Mouse (Mus musculus) hindbrain, embryonic 15.5 days (tissue): ENCODE measurements around the gene Zswim4. TPM values are rescaled to one million over a fixed set of nuclear protein-coding genes. Genes with fewer than 3 reads are reported as not detected.

Source experiments
- ATAC-seq: fragments of 200-750 bp; cut with Nextera tagmentation; 2 replicates; pipeline ENCODE4 v1.8.0; 2017; ENCODE audit warnings: low read depth, moderate number of reproducible peaks, moderate TSS enrichment; ENCODE audit not compliant: low FRiP score
- H3K27ac ChIP-seq: fragments of 300-500 bp; sonication (generic); replicated peaks from 2 replicates; pipeline ENCODE4 v1.5.1; 2015; ENCODE audit warnings: mild to moderate bottlenecking, inconsistent platforms
- H3K27me3 ChIP-seq: fragments of 300-500 bp; sonication (generic); 2 replicates; pipeline ENCODE4 v1.6.1; 2015; ENCODE audit warnings: control low read depth, inconsistent platforms
- H3K36me3 ChIP-seq: fragments of 300-500 bp; sonication (generic); 2 replicates; pipeline ENCODE4 v1.6.1; 2015; ENCODE audit warnings: control low read depth, inconsistent platforms
- H3K4me1 ChIP-seq: fragments of 300-500 bp; sonication (generic); replicated peaks from 2 replicates; pipeline ENCODE4 v1.6.1; 2015; ENCODE audit warnings: control low read depth, inconsistent platforms
- H3K4me2 ChIP-seq: fragments of 300-500 bp; sonication (generic); 2 replicates; pipeline ENCODE4 v1.6.1; 2015; ENCODE audit warnings: moderate library complexity, mild to moderate bottlenecking, inconsistent platforms
- H3K4me3 ChIP-seq: fragments of 300-500 bp; sonication (generic); 2 replicates; pipeline ENCODE4 v1.5.1; 2015; ENCODE audit warnings: mild to moderate bottlenecking, inconsistent platforms
- H3K9ac ChIP-seq: fragments of 300-500 bp; sonication (generic); 2 replicates; pipeline ENCODE4 v1.6.1; 2015; ENCODE audit warnings: inconsistent platforms
- H3K9me3 ChIP-seq: fragments of 300-500 bp; sonication (generic); 2 replicates; pipeline ENCODE4 v1.6.1; 2016; ENCODE audit warnings: control low read depth, inconsistent platforms
- WGBS: fragments of 180-500 bp; shearing (Covaris S2); methylation state at CpG from one replicate; pipeline ENCODE4 v1.1.7; 2015; 5-methylcytosine and 5-hydroxymethylcytosine counted together
- polyA plus RNA-seq: library from polyadenylated mRNA; unstranded; fragments of >200 nt; fragmentation: Nextera tagmentation; extraction: Ambion mirVana; gene quantifications from 2 replicates; pipeline ENCODE4 v1.2.1, GENCODE M21; 2015

Gene Zswim4
- polyA plus RNA-seq, 1 experiment from 2014 or later: 24.9 TPM

DNA sequence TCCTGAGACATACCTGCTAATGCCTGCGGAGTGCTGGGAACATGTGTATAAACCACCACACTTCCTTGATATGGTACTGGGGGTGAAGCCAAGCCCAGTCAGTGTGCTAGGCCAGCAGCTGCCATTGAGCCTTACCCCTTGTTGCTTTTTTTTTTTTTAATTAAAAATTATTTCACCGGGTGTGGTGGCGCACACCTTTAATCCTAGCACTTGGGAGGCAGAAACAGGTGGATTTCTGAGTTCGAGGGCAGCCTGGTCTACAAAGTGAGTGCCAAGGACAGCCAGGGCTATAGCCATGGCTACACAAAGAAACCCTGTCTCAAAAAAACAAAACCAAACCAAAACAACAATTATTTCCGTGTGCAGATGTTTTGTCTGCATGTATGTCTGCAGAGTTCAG, 31.8 kb downstream of the Zswim4 start:
- peaks cover 61% of the 10 kb centered on the region for H3K4me1 ChIP-seq
- WGBS: 90% methylated on average over 5 of the region's 5 CpGs
- H3K9me3 ChIP-seq: no peaks in the 10 kb centered on the region
- H3K36me3 ChIP-seq: no peaks in the 10 kb centered on the region
- H3K27ac ChIP-seq: no peak overlapping the region
- no peak overlapping the region for H3K4me3 ChIP-seq
- ATAC-seq: no peak
- no peak overlapping the region for H3K4me2 ChIP-seq
- no peak overlapping the region for H3K9ac ChIP-seq
- H3K27me3 ChIP-seq: 0 out of 2 replicates have a peak, but pooled peaks cover 1% of the 10 kb centered on the region

DNA sequence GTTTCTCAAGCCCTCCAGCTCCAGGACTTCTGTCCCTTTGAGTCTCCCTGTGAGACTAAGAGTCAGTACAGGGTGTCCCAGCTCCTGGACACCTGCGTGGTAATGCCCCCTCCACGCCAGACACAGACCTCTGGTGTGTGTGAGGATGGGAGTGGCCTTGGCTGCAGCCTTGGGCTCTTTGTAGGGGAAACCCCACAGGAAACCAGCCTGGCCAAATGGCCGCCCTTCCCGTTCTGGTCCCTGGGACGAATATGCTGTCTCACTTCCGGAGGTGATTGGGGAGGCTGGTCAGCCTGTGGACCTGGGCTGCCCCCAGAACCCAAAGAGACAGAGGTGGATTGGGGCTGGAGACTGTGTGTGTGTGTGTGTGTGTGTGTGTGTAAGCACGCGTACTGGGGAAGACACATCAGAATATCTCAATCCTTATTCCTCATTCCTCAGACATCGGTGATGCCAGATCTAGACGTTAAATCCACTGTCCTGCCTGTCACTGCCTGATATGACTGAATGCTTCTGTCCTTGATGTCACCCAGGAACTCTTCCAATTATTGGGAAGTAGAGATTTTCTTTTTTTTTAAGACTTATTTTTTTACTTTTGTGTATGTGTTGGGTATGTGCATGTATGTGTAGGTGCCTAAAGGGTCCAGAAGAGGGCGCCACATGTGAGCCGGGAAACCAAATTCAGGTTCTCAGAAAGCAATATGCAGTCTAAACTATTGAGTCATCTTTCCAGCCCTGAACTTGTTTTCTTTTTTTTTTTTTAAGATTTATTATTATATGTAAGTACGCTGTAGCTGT, 32.7 kb downstream of the Zswim4 start:
- H3K4me2 ChIP-seq: peak overlapping the region; percentile 81
- H3K9ac ChIP-seq: peak overlapping the region; percentile 45
- H3K4me1 ChIP-seq: peaks cover 62% of the 10 kb centered on the region
- peak overlapping the region; percentile 41 for H3K4me3 ChIP-seq
- peak overlapping the region; percentile 81 for H3K27ac ChIP-seq
- WGBS: 56% methylated on average over 13 of the region's 13 CpGs
- H3K9me3 ChIP-seq: no peaks in the 10 kb centered on the region
- no peak for ATAC-seq
- 0 out of 2 replicates have a peak, but pooled peaks cover 3% of the 10 kb centered on the region for H3K27me3 ChIP-seq
- H3K36me3 ChIP-seq: no peaks in the 10 kb centered on the region

DNA sequence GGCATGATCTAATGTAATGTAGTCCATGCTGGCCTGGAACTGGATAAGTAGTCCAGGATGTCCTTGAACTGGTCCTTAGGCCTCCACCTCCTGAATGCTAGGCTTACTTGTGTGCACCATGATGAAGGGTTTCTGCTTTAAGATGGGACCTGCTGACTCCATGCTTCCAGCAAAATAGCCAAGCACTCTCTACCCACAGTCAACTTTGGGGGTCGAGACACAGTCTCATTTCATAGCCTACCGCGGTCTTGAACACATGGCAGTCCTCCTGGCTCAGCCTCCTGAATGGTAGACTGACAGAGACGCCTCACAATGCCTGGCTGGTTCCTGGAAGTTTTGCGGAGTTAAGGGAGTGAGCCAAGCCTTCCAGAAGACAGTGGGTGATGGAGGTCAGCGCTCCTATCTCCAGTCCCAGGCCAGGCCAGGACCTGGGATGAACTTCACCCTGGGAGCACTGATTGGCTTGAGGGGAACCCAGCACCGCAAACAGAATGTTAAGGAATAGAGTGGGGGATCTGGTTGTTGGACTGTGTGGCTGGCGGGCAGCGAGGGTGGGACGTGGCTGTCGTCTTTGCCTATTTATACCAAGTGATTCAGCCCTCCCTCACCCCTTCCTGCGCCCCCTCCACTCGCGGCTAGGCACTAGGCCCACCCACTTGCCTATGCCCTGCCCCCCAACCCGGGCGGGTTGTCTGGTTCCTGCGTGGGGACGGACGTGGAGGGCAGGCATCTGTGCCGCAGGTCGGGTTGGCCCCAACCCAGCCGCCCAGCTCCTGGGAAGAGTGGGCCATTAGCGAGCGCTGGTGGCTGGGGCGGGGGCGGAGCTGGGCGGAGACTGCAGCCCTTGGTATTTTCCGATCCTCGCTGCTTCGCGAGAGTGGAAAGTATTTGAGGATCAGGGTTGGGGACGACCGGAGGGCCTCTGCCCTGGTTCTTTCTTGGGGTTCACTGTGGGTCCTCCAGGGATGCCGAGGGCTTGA, 33.6 kb downstream of the Zswim4 start:
- 13% methylated on average over 34 of the region's 34 CpGs for WGBS
- Histone ChIP-seq H3K27ac (peak overlapping the region; percentile 81), H3K36me3 (no peaks in the 10 kb centered on the region), H3K4me3 (peak overlapping the region; percentile 41), H3K27me3 (0 out of 2 replicates have a peak, but pooled peaks cover 3% of the 10 kb centered on the region), H3K9ac (peak overlapping the region; percentile 45), H3K4me2 (peak overlapping the region; percentile 81), H3K9me3 (no peaks in the 10 kb centered on the region), H3K4me1 (peaks cover 60% of the 10 kb centered on the region)
- ATAC-seq: peak; percentile 31

DNA sequence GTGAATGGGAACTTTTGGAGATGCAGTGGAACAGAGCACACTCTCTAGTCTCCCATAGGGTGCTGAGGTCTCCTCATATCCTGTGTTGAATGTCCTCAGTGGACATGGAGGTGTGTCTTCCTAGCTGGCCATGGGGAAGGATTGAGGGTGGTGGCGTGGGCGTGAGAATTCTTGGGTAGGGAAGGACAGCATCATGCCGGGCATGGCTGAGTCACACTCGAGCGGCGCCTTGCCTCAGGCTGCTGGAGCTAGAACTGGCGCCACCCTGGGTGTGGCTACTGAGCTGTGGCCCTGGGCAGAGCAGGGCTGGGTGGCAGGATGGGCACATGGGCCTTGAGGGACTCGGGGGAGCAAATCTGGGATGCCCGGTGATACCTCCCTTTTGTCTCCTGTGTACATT, 34.4 kb downstream of the Zswim4 start:
- no peak overlapping the region for H3K4me3 ChIP-seq
- WGBS: 93% methylated on average over 9 of the region's 9 CpGs
- 0 out of 2 replicates have a peak, but pooled peaks cover 3% of the 10 kb centered on the region for H3K27me3 ChIP-seq
- no peak overlapping the region for H3K27ac ChIP-seq
- peak overlapping the region; percentile 81 for H3K4me2 ChIP-seq
- no peaks in the 10 kb centered on the region for H3K9me3 ChIP-seq
- ATAC-seq: no peak
- H3K4me1 ChIP-seq: peaks cover 62% of the 10 kb centered on the region
- no peak overlapping the region for H3K9ac ChIP-seq
- no peaks in the 10 kb centered on the region for H3K36me3 ChIP-seq

DNA sequence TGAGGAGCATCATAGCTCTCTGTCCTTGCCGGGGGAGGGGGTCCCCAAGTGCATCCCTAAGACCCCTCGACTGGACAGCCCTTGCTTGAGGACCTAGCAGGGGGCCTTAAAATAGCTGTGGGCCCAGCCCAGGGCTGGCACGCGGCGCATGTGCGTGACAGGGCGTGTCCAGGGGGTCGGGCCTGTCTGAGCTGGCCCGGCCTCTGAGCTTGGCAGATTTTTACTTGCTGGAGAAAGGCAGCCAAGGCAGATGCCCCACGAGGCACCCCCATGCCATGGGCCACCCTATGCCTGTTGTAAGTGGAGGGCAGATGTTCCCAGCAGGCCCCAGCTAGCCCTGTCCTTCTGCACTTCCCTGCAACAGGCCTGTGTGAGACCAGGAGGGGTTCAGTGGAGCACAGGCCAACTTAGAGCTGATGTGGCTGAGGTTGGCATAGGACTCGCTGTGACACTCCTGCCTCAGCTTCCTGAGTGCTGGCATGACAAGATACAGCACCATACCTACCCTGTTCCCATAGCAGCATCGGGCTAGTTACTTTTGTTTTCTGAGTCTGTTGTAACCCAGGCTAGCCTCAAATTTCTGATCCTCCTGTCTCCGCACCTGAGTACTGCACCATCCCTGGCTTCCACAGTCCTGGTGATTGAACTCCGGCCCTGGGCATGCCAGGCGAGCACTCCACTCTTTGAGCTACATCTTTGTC, 35.2 kb downstream of the Zswim4 start:
- peak overlapping the region; percentile 38 for H3K9ac ChIP-seq
- H3K27me3 ChIP-seq: 0 out of 2 replicates have a peak, but pooled peaks cover 3% of the 10 kb centered on the region
- H3K36me3 ChIP-seq: no peaks in the 10 kb centered on the region
- H3K9me3 ChIP-seq: no peaks in the 10 kb centered on the region
- H3K4me2 ChIP-seq: peak overlapping the region; percentile 81
- no peak for ATAC-seq
- H3K4me3 ChIP-seq: peak overlapping the region; percentile 45
- peaks cover 67% of the 10 kb centered on the region for H3K4me1 ChIP-seq
- H3K27ac ChIP-seq: peak overlapping the region; percentile 75
- WGBS: 63% methylated on average over 15 of the region's 15 CpGs

DNA sequence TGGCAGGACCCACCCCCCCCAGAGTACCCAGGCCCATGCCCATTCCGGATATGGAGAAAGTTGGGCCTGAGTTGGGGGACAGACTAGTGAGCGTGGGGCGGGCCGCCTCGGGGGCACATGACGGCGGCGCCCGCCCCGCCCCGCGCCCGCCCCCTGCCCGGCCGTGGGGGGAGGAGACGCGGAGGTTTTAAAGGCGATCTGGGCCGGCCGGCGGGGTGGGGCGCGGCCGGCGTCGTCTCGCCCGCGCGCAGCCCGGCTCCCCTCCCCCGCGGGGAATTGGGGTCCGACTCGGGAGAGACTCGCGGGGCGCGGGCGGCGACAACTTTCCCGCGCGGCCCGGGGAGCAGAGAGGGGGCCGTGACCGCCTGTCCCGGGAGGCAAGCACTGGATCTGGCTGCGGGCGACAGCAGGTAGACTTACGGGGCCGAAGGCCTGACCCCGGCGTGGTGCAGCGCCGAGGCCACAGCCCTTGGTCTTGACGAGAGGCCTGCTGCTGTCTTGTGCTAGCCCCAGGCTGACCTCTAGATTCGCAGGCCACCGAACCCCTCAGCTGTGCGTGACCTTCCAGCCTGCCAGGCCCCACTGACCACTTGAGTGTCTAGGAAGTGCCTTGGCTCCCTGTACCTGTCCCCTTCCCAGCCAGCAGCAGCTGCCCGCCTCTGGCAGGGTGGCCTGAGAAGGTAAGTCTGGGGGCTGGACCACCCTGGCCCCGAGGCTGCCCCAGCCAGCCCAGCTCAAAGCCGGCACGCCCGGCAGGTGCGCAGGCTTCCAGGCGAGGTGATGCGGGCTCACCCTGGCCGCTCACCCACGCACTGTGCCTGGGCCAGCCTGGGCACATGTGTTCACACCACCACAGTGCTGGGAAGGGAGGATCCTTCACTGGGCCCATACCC, 36.0 kb downstream of the Zswim4 start:
- peak overlapping the region; percentile 38 for H3K9ac ChIP-seq
- H3K4me2 ChIP-seq: peak overlapping the region; percentile 81
- 10% methylated on average over 65 of the region's 70 CpGs for WGBS
- H3K27ac ChIP-seq: peak overlapping the region; percentile 75
- H3K4me1 ChIP-seq: peaks cover 67% of the 10 kb centered on the region
- H3K27me3 ChIP-seq: 0 out of 2 replicates have a peak, but pooled peaks cover 3% of the 10 kb centered on the region
- H3K4me3 ChIP-seq: peak overlapping the region; percentile 45
- H3K9me3 ChIP-seq: no peaks in the 10 kb centered on the region
- ATAC-seq: no peak; the same call in 1 of the 2 replicates
- H3K36me3 ChIP-seq: no peaks in the 10 kb centered on the region

DNA sequence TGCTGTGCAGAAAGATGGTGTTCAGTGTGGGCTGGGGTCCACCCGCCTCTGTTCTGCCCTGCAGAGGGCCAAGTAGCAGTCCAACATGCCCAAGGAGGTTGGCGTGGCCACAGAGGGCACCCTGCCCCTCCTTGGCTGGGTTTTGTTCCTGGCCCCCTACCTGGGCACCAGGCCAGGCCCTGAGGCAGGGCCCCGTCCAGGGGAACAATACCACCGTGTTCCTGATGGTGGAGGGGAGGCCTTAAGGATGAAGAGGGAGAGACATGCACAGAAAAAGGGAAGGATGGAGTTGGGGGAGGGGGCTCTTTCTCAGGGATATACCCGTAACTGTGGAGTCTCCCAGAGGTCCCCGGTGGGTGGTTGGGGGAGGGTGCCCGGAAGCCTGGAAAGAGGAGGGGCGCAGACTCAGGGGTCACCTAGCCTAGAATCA, 36.7 kb downstream of the Zswim4 start:
- no peak; the same call in 1 of the 2 replicates for ATAC-seq
- Histone ChIP-seq H3K4me1 (peaks cover 67% of the 10 kb centered on the region), H3K4me3 (peak overlapping the region; percentile 45; the same call in 1 of the 2 replicates), H3K27ac (peak overlapping the region; percentile 75), H3K4me2 (peak overlapping the region; percentile 81), H3K9me3 (no peaks in the 10 kb centered on the region), H3K27me3 (0 out of 2 replicates have a peak, but pooled peaks cover 3% of the 10 kb centered on the region), H3K36me3 (no peaks in the 10 kb centered on the region), H3K9ac (peak overlapping the region; percentile 38; the same call in 1 of the 2 replicates)
- WGBS: 19% methylated on average over 8 of the region's 8 CpGs

DNA sequence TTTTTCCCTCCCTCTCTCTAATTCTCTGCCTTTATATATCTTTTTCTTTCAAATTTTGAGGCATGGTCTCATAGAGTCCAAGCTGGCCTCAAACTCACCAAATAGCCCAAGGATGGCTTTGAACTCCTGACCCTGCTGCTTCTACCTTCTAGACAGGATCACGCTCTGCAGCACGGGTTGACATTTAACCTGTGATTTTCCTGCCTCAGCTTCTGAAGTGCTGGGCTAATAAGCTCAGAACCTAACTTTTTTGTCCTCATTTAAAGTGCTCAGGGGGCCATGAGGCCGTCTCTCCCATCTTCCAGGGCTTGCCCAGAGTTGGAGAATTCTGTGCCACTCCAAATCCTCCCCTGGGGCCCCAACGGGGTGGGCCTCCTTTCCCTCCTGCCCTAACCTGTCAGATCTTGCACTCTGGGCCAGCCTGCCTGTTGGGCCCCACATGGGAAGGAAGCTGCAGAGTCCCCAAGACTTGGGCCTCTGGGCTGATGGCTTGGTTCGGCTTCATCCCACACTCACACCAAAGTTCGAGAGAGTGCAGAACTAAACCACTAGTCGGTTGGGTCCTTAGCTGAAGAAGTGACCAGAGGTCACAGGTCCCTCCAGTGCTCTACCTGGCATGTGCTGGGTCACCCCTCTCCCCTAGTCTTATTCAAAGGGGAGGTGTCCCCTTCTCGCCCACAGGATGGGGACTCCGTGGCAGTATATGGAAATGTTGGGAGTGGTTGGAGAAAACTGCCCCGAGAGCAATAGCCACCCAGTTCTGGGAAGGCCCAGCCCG, 37.3 kb downstream of the Zswim4 start:
- H3K27ac ChIP-seq: peak overlapping the region; percentile 78
- no peaks in the 10 kb centered on the region for H3K9me3 ChIP-seq
- H3K4me1 ChIP-seq: peaks cover 67% of the 10 kb centered on the region
- ATAC-seq: no peak
- no peak overlapping the region for H3K9ac ChIP-seq
- no peak overlapping the region for H3K4me2 ChIP-seq
- H3K36me3 ChIP-seq: no peaks in the 10 kb centered on the region
- H3K27me3 ChIP-seq: 0 out of 2 replicates have a peak, but pooled peaks cover 3% of the 10 kb centered on the region
- 57% methylated on average over 11 of the region's 11 CpGs for WGBS
- H3K4me3 ChIP-seq: no peak overlapping the region

DNA sequence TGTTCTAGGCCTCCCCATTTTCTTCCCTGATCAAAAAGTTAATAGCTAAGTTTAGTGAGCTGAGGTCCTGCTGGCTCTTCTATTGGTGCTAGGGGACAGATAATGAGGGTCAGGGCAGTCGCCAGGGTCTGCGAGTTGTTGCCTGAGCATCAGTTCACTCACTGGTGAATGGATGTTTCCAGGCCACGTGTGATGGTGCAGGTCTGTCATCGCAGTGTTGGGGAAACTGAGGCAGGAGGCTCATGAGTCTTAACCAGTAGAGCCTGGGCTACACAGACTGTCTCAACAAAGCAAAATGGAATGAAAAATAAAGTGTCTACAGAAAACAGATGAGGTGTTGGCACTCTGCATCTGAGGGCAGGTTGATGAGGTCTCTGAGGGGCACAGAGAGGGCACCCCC, 38.0 kb downstream of the Zswim4 start:
- no peak for ATAC-seq
- 20% methylated on average over 4 of the region's 4 CpGs for WGBS
- Histone ChIP-seq H3K4me3 (no peak overlapping the region), H3K27ac (peak overlapping the region; percentile 78), H3K27me3 (0 out of 2 replicates have a peak, but pooled peaks cover 3% of the 10 kb centered on the region), H3K9me3 (no peaks in the 10 kb centered on the region), H3K4me1 (peaks cover 62% of the 10 kb centered on the region), H3K9ac (no peak overlapping the region), H3K4me2 (peak overlapping the region; percentile 73), H3K36me3 (no peaks in the 10 kb centered on the region)
